Mouse (Mus musculus) ES-Bruce4 (cell line): Measurements from ENCODE around the gene Irak1bp1.

Experiments used
- CTCF ChIP-seq: IDR thresholded peaks from one replicate; pipeline ENCODE4 v1.8.1; 2011; ENCODE audit warnings: low read depth, low read length
- EP300 ChIP-seq: IDR thresholded peaks from 2 replicates; pipeline ENCODE4 v1.6.1; 2011; ENCODE audit warnings: low read depth, low read length; ENCODE audit not compliant: insufficient read depth
- POLR2A ChIP-seq: IDR thresholded peaks from one replicate; pipeline ENCODE4 v1.8.1; 2011; ENCODE audit warnings: low read length; ENCODE audit not compliant: insufficient read depth

DNA sequence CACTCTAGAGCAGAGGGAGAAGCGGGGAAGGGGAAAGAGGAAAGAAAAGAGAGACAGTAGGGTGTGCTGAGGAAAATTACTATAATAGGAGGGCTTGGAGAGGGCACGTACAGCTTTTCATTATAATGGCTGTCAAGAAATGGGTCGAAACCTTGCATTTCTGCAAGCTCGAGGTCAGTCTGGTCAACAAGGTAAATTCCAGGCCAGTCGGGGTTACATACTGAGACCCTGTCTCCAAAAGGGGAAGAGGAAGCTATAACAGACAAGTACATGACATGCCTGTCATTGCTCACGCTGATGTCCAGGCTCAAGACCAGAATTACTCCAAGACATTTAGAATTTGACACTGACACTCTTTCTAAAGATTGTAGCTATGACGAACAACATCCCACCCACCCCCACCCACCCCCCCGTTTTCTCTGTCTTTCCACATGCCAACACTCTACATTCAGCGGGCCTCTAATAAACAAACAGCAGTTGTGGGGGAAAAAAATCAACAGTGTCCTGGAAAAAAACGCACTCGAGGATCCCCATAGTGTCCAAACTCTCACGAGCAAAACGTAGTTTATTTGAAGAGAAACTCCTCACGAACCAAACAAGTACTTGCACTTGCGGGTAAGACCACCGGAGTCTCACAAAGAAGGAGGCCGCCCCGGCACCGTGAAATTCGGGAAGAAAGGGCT, at the start of gene Irak1bp1:
- no peak for TF ChIP-seq CTCF
- no peak for TF ChIP-seq POLR2A
- no peak for TF ChIP-seq EP300
